Mouse (Mus musculus) megakaryocyte, adult 5-6 weeks (primary cell): Measurements from ENCODE around the gene Prdx3. TPM values are rescaled to one million over a fixed set of nuclear protein-coding genes. Genes with fewer than 3 reads are reported as not detected.
A peak's percentile ranks its signal among the peaks of the same experiment; 100 is the strongest.
"Not testable (repeated sequence)": the region's sequence is repeated elsewhere in the genome, so short reads cannot be mapped to it uniquely, and the experiment has no call there.

Source experiments
- ATAC-seq: 2 replicates; pipeline ENCODE4 v1.8.0; 2016; ENCODE audit warnings: mild to moderate bottlenecking, inconsistent platforms; ENCODE audit not compliant: poor library complexity, severe bottlenecking
- total RNA-seq, 2 experiments: library from RNA; stranded (forward) in 1 of 2; stranded (reverse) in 1 of 2; fragments of 153-499, 151-499 nt in 1 of 2; fragments of 221-1000, 200-1000 nt in 1 of 2; gene quantifications; 2 replicates each; pipeline versions ENCODE4 v1.2.3 to v1.2.4; 2015 to 2017

Gene Prdx3
- total RNA-seq, 2 experiments from 2014 or later, result 75.0 to 77.9 TPM

DNA sequence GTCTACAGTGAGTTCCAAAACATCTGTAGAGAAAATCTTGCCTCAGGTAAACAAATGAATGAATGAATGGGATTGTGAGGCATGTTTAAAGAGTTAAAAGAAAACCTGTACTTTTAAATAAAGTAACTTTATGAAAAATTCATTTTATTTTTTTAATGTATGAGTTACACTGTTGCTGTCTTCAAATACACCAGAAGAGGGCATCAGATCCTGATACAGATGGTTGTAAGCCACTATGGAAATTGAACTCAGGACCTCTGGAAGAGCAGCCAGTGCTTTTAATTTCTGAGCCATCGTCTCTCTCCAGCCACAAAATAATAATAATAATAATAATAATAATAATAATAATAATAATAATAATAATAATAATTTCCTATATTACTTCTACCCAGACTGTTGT lies 3.9 kb downstream of the Prdx3 start:
- ATAC-seq, result no peak

- ATAC-seq, result not testable (repeated sequence)
These were observed 8.2 kb downstream of the Prdx3 start for GRCm38 (mm10) chr19:60866169-60866568.

GRCm38 (mm10) chr19:60860868-60861700 lies 13.3 kb downstream of the Prdx3 start, which contains the start of gene Sfxn4:
Gene Sfxn4, minus strand, starts transcription at chr19:60861479.
- ATAC-seq, result peak; percentile 100

- no peak for ATAC-seq
These were observed 28.6 kb downstream of the Prdx3 start for GRCm38 (mm10) chr19:60845731-60846130.

- ATAC-seq, result no peak
These were observed 31.0 kb downstream of the Prdx3 start for GRCm38 (mm10) chr19:60843324-60843723.

DNA sequence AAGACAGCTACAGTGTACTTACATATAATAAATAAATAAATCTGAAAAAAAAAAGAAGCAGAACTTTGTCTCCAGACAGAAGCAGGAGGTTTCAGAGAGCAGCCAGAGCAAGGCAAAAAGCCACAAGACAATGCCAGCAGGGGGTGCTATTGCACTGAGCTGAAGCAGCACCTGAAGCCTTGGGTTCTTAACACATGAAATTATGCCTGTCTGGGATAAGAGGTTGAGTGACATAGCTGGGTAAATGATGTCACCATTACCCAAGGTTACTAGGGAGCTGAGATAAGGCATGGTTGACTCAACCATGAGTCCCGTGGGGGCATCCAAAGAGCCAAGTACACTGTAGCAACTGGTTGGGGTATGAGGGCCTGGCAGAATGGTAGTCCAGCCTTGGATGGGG lies 36.6 kb downstream of the Prdx3 start:
- ATAC-seq, result peak; percentile 92

GRCm38 (mm10) chr19:60818677-60819076 lies 55.7 kb downstream of the Prdx3 start:
- ATAC-seq, result peak; percentile 99

Other genes with a start within 250 kb of the Prdx3 start
- 1.8 and 2.6 TPM in 2 replicates for gene Nanos1, start 118.6 kb downstream of the Prdx3 start, total RNA-seq (2015)
- gene Nanos1, start 118.6 kb downstream of the Prdx3 start, total RNA-seq (2017), result 1.6 and 2.1 TPM in 2 replicates
- gene Eif3a, start 83.9 kb downstream of the Prdx3 start, total RNA-seq (2015), result 152 and 154 TPM in 2 replicates
- 194 and 226 TPM in 2 replicates for gene Eif3a, start 83.9 kb downstream of the Prdx3 start, total RNA-seq (2017)
- 47.7 and 49.6 TPM in 2 replicates for gene Fam45a, start 63.0 kb downstream of the Prdx3 start, total RNA-seq (2015)
- 28.8 and 31.3 TPM in 2 replicates for gene Fam45a, start 63.0 kb downstream of the Prdx3 start, total RNA-seq (2017)
- 0.80 and 1.3 TPM in 2 replicates for gene Sfxn4, start 13.1 kb downstream of the Prdx3 start, total RNA-seq (2015)
- gene Sfxn4, start 13.1 kb downstream of the Prdx3 start, total RNA-seq (2017), result 0.37 and 0.69 TPM in 2 replicates
- gene Grk5, start 15.2 kb upstream of the Prdx3 start, total RNA-seq (2015), result 25.9 and 27.6 TPM in 2 replicates
- gene Grk5, start 15.2 kb upstream of the Prdx3 start, total RNA-seq (2017), result 27.7 and 30.7 TPM in 2 replicates